Mouse (Mus musculus): ENCODE results near the gene Hes5. TPM values are rescaled to one million over a fixed set of nuclear protein-coding genes. Genes with fewer than 3 reads are reported as not detected.

Gene Hes5
- polyA plus RNA-seq, 1 experiment from 2014 or later: 47.4 TPM

DNA sequence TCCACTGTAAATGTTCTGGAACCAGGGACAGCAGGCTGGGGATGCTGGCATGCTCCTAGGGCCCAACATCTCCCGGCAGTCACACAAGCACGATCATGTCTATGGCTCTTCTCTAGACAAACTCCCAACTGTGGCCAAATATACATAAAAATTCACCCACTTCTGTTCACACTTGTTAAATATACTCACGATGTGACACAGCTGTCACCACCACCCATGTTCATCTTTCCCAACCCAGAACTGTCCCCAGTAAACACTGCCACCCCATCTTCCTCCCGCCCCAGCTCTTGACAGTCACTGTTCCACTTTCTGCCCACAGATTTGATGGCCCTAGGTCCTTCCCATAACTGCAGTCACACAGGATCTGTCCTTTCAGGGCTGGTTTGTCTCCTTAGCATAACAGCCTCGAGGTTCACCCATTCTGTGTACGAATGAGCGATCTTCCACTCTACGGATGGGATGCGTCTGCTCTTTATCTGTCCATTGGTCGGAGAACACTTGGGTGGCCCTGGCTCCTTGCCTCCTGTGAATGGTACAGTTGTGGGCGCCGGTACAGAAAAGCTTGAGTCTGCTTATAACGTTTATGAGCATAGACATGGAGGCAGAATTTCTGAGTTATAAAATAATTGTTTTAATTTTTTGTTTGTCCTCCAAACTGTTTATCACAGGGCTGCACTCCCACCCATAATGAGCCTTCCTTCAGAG lies 3.3 kb upstream of the Hes5 start:
- H3K27me3 ChIP-seq (ENCODE audit: control insufficient read depth, insufficient read depth, low read length): peaks cover 59% of the 10 kb centered on the region
- H3K4me3 ChIP-seq (ENCODE audit: low read depth, low read length): no peak overlapping the region
- WGBS: 47% methylated on average over 13 of the region's 13 CpGs

DNA sequence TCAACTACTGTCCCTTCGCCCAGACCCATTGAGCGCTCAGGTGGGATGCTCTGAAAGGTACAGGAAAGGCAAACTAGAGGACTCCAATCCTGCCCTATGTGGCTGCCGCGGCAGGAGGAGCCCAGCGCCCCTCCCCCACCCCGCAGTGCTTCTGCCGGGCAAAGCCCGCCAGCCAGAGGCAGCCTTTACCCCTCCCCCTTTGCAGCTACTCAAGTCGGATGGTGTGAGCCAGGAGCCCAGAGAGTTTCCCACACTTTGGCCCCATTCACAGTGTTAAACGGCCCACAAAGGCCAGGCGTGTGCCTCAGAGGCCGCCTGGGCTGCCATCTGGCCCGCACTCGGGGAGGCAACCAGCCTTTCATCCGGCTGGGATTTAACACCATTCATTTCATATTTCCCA lies 2.6 kb upstream of the Hes5 start:
- Histone ChIP-seq H3K9ac (replicated peaks; ENCODE audit: low read length) (peak overlapping the region; percentile 28; the same call in 1 of the 2 replicates), H3K9me3 (replicated peaks; ENCODE audit: control insufficient read depth, low read length) (no peaks in the 10 kb centered on the region), H3K36me3 (replicated peaks; ENCODE audit: control insufficient read depth, insufficient read depth, low read depth, low read length) (no peaks in the 10 kb centered on the region), H3K27me3 (ENCODE audit: control insufficient read depth, insufficient read depth, low read length) (peaks cover 59% of the 10 kb centered on the region), H3K4me1 (ENCODE audit: control insufficient read depth, insufficient read depth, low read length) (peaks cover 30% of the 10 kb centered on the region), H3K4me3 (ENCODE audit: low read depth, low read length) (peak overlapping the region; percentile 15; the same call in 1 of the 2 replicates), H3K27ac (replicated peaks; ENCODE audit: low read depth, low read length) (no peak overlapping the region), H3K4me2 (ENCODE audit: low read depth, low read length) (peak overlapping the region; percentile 40)
- under 1% methylated on average over 15 of the region's 15 CpGs for WGBS
- ATAC-seq (replicated peaks; ENCODE audit: insufficient number of reproducible peaks, low FRiP score, low TSS enrichment, low read depth) (peak; percentile 35), DNase-seq (ENCODE audit: low spot score) (peak; percentile 81)

More for the DNA sequence above, 3.3 kb upstream of the Hes5 start:
- Histone ChIP-seq H3K9ac (replicated peaks; ENCODE audit: low read length) (no peak overlapping the region), H3K9me3 (replicated peaks; ENCODE audit: control insufficient read depth, low read length) (no peaks in the 10 kb centered on the region), H3K4me2 (ENCODE audit: low read depth, low read length) (no peak overlapping the region), H3K27ac (replicated peaks; ENCODE audit: low read depth, low read length) (no peak overlapping the region), H3K4me1 (ENCODE audit: control insufficient read depth, insufficient read depth, low read length) (peaks cover 28% of the 10 kb centered on the region), H3K36me3 (replicated peaks; ENCODE audit: control insufficient read depth, insufficient read depth, low read depth, low read length) (no peaks in the 10 kb centered on the region)
- ATAC-seq (replicated peaks; ENCODE audit: insufficient number of reproducible peaks, low FRiP score, low TSS enrichment, low read depth) (no peak), DNase-seq (ENCODE audit: low spot score) (no peak)

DNA sequence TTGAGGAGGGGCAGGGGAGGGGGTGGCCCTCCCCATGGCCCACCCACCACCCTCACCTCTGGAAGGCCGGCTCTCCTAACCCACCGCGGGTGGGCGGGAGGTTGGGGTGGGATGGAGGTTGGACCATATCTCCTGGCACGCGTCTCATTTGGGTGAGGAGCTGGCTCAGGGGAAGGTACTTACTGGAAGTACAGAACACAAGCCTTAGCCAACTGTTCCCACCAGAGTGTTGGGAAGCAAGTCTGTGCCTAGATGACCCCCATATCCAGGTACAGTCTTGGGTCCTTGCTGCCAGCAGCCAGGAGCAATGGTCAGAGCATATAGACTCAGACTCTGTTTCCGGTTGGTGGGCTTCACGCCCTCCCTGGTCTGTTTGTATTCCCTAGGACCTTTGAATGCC lies 2.1 kb upstream of the Hes5 start:
- no peaks in the 10 kb centered on the region for H3K9me3 ChIP-seq (replicated peaks; ENCODE audit: control insufficient read depth, low read length)
- H3K27me3 ChIP-seq (ENCODE audit: control insufficient read depth, insufficient read depth, low read length): peaks cover 60% of the 10 kb centered on the region
- H3K4me1 ChIP-seq (ENCODE audit: control insufficient read depth, insufficient read depth, low read length): peaks cover 33% of the 10 kb centered on the region
- H3K4me2 ChIP-seq (ENCODE audit: low read depth, low read length): peak overlapping the region; percentile 40
- H3K4me3 ChIP-seq (ENCODE audit: low read depth, low read length): peak overlapping the region; percentile 15; the same call in 1 of the 2 replicates
- H3K27ac ChIP-seq (replicated peaks; ENCODE audit: low read depth, low read length): no peak overlapping the region
- ATAC-seq (replicated peaks; ENCODE audit: insufficient number of reproducible peaks, low FRiP score, low TSS enrichment, low read depth): no peak
- 12% methylated on average over 8 of the region's 8 CpGs for WGBS
- H3K9ac ChIP-seq (replicated peaks; ENCODE audit: low read length): peak overlapping the region; percentile 28; the same call in 1 of the 2 replicates
- DNase-seq (ENCODE audit: low spot score): no peak
- H3K36me3 ChIP-seq (replicated peaks; ENCODE audit: control insufficient read depth, insufficient read depth, low read depth, low read length): no peaks in the 10 kb centered on the region

DNA sequence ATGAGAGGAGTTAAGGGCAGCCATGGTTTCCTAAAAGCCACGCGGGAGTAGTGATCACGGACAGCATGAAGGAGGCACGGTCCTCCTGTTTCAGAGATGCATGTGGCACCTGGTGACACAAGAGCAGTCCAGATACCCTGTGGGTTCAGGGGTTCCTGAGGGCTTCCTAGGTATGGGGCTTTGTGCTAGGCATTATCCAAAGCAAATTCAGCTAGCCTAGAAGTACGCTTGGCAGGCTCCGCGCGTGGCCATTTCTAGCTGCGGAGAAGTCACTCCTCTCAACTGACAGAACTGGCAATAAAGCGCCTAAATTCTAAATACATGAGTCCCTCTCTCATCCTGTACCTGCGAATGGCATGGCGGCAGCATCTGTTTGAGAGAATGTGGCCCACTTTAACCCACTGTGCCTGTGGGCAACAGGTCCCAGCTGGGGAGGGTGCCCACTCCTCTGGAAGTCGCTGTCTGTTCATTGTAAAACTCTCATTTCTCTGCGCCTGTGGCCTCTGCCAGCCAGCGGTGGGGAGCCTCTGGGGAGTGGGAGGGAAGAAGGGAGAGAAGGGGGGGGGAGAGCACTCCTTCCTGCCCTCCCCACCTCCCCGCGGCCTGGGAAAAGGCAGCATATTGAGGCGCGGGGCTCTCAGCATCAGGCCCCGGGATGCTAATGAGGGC lies 568 bp upstream of the Hes5 start:
- peaks cover 34% of the 10 kb centered on the region for H3K4me1 ChIP-seq (ENCODE audit: control insufficient read depth, insufficient read depth, low read length)
- H3K9ac ChIP-seq (replicated peaks; ENCODE audit: low read length): peak overlapping the region; percentile 69
- DNase-seq (ENCODE audit: low spot score): no peak
- H3K9me3 ChIP-seq (replicated peaks; ENCODE audit: control insufficient read depth, low read length): no peaks in the 10 kb centered on the region
- 18% methylated on average over 20 of the region's 20 CpGs for WGBS
- peaks cover 60% of the 10 kb centered on the region for H3K27me3 ChIP-seq (ENCODE audit: control insufficient read depth, insufficient read depth, low read length)
- peak overlapping the region; percentile 48 for H3K4me3 ChIP-seq (ENCODE audit: low read depth, low read length)
- H3K27ac ChIP-seq (replicated peaks; ENCODE audit: low read depth, low read length): no peak overlapping the region
- H3K36me3 ChIP-seq (replicated peaks; ENCODE audit: control insufficient read depth, insufficient read depth, low read depth, low read length): no peaks in the 10 kb centered on the region
- H3K4me2 ChIP-seq (ENCODE audit: low read depth, low read length): peak overlapping the region; percentile 79
- peak; percentile 30 for ATAC-seq (replicated peaks; ENCODE audit: insufficient number of reproducible peaks, low FRiP score, low TSS enrichment, low read depth)

DNA sequence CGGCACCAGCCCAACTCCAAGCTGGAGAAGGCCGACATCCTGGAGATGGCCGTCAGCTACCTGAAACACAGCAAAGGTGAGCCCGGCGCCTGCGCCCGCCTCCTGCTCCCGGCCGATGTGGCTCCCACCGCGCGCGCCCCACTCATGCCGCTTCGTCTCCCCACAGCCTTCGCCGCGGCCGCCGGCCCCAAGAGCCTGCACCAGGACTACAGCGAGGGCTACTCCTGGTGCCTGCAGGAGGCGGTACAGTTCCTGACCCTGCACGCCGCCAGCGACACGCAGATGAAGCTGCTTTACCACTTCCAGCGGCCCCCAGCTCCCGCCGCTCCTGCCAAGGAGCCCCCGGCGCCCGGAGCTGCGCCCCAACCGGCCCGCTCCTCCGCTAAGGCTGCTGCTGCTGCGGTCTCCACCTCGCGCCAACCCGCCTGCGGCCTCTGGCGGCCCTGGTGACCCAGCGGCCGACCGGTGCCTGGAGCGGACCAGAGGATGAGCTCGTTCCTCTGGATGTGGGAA lies 559 bp downstream of the Hes5 start:
- no peak for DNase-seq (ENCODE audit: low spot score)
- Histone ChIP-seq H3K27me3 (ENCODE audit: control insufficient read depth, insufficient read depth, low read length) (peaks cover 57% of the 10 kb centered on the region), H3K9me3 (replicated peaks; ENCODE audit: control insufficient read depth, low read length) (no peaks in the 10 kb centered on the region), H3K4me2 (ENCODE audit: low read depth, low read length) (peak overlapping the region; percentile 79), H3K4me3 (ENCODE audit: low read depth, low read length) (peak overlapping the region; percentile 48), H3K9ac (replicated peaks; ENCODE audit: low read length) (peak overlapping the region; percentile 69), H3K27ac (replicated peaks; ENCODE audit: low read depth, low read length) (peak overlapping the region; percentile 56), H3K36me3 (replicated peaks; ENCODE audit: control insufficient read depth, insufficient read depth, low read depth, low read length) (no peaks in the 10 kb centered on the region), H3K4me1 (ENCODE audit: control insufficient read depth, insufficient read depth, low read length) (peaks cover 39% of the 10 kb centered on the region)
- no peak for ATAC-seq (replicated peaks; ENCODE audit: insufficient number of reproducible peaks, low FRiP score, low TSS enrichment, low read depth)
- WGBS: under 1% methylated on average over 44 of the region's 47 CpGs

DNA sequence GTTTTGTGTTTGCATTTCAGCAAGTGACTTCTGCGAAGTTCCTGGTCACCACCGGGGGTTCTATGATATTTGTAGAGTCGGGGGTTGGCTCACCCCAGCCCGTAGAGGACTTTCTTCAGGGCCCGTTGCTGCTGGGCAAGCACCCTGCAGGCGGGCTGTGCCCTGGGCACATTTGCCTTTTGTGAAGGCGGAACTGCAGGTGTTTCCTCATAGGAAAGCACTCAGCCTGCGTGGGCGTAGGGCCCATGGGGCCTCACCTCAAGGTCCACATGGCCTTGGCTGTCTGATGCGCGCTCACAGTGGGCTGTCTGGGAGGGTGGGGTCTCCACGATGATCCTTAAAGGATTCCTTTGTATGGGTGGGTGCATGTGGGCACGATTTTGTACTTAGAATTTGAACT lies 1.2 kb downstream of the Hes5 start:
- Histone ChIP-seq H3K9me3 (replicated peaks; ENCODE audit: control insufficient read depth, low read length) (no peaks in the 10 kb centered on the region), H3K9ac (replicated peaks; ENCODE audit: low read length) (peak overlapping the region; percentile 69), H3K4me2 (ENCODE audit: low read depth, low read length) (peak overlapping the region; percentile 79), H3K27me3 (ENCODE audit: control insufficient read depth, insufficient read depth, low read length) (peaks cover 57% of the 10 kb centered on the region), H3K4me3 (ENCODE audit: low read depth, low read length) (peak overlapping the region; percentile 48), H3K4me1 (ENCODE audit: control insufficient read depth, insufficient read depth, low read length) (peaks cover 39% of the 10 kb centered on the region), H3K27ac (replicated peaks; ENCODE audit: low read depth, low read length) (0 out of 2 replicates have a peak overlapping the region, but pooled peaks have one; percentile 25), H3K36me3 (replicated peaks; ENCODE audit: control insufficient read depth, insufficient read depth, low read depth, low read length) (no peaks in the 10 kb centered on the region)
- DNase-seq (ENCODE audit: low spot score) (no peak), ATAC-seq (replicated peaks; ENCODE audit: insufficient number of reproducible peaks, low FRiP score, low TSS enrichment, low read depth) (no peak)
- 17% methylated on average over 13 of the region's 13 CpGs for WGBS

DNA sequence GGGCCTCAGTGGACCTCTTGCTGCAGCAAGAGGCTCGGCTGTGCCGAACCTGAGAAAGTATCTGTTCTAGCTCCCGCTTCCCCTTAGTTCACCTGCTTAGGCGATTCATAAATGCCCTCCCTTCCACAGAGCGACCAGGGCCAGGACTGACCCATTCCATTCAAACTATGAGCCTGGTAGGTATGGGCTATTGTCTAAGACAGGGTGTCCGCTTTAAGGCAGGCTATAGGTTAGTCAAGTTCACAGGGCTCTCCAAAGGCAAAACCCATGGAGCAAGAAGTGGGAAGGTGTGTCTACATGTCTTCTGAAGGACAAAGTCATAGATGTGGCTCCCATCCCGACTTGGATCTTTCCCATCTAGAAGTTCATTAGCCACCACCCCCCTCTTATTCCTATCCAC lies 2.0 kb downstream of the Hes5 start:
- Histone ChIP-seq H3K36me3 (replicated peaks; ENCODE audit: control insufficient read depth, insufficient read depth, low read depth, low read length) (no peaks in the 10 kb centered on the region), H3K27me3 (ENCODE audit: control insufficient read depth, insufficient read depth, low read length) (peaks cover 57% of the 10 kb centered on the region), H3K9me3 (replicated peaks; ENCODE audit: control insufficient read depth, low read length) (no peaks in the 10 kb centered on the region), H3K4me2 (ENCODE audit: low read depth, low read length) (peak overlapping the region; percentile 51; the same call in 1 of the 2 replicates), H3K4me1 (ENCODE audit: control insufficient read depth, insufficient read depth, low read length) (peaks cover 39% of the 10 kb centered on the region), H3K27ac (replicated peaks; ENCODE audit: low read depth, low read length) (peak overlapping the region; percentile 25; the same call in 1 of the 2 replicates), H3K4me3 (ENCODE audit: low read depth, low read length) (peak overlapping the region; percentile 48), H3K9ac (replicated peaks; ENCODE audit: low read length) (peak overlapping the region; percentile 69)
- DNase-seq (ENCODE audit: low spot score) (no peak), ATAC-seq (replicated peaks; ENCODE audit: insufficient number of reproducible peaks, low FRiP score, low TSS enrichment, low read depth) (no peak)
- 82% methylated on average over 7 of the region's 7 CpGs for WGBS
